Mouse (Mus musculus) spleen, adult 2 months (tissue): ENCODE data around the gene Mlip. TPM values are rescaled to one million over a fixed set of nuclear protein-coding genes. Genes with fewer than 3 reads are reported as not detected.

Experiments
- DNase-seq, 2 experiments: peaks; one replicate each; pipeline versions ENCODE4 v3.0.0 to v3.0.0-alpha.2; 2012 to 2021; ENCODE audit warnings: low spot score in 2 of 2, low read depth in 1 of 2
- H3K27ac ChIP-seq: fragments of 200-500 bp; 2 replicates; pipeline ENCODE4 v1.5.1; 2012; ENCODE audit warnings: low read length, inconsistent platforms; ENCODE audit not compliant: insufficient read depth
- H3K27me3 ChIP-seq: fragments of 200-500 bp; 2 replicates; pipeline ENCODE4 v1.6.1; 2012; ENCODE audit warnings: mild to moderate bottlenecking, moderate library complexity, low read length, inconsistent platforms; ENCODE audit not compliant: control insufficient read depth, insufficient read depth
- H3K36me3 ChIP-seq: fragments of 200-500 bp; 2 replicates; pipeline ENCODE4 v1.6.1; 2012; ENCODE audit warnings: mild to moderate bottlenecking, low read length, inconsistent platforms; ENCODE audit not compliant: control insufficient read depth, insufficient read depth
- H3K4me1 ChIP-seq: fragments of 200-500 bp; 2 replicates; pipeline ENCODE4 v1.6.1; 2011; ENCODE audit warnings: inconsistent platforms; ENCODE audit not compliant: control insufficient read depth, insufficient read depth, insufficient read length
- H3K4me3 ChIP-seq: fragments of 200-500 bp; 2 replicates; pipeline ENCODE4 v1.5.1; 2011; ENCODE audit warnings: mild to moderate bottlenecking, inconsistent platforms; ENCODE audit not compliant: insufficient read depth, insufficient read length; ENCODE audit errors: extremely low read depth
- CTCF ChIP-seq: fragments of 200-500 bp; IDR thresholded peaks from 2 replicates; pipeline ENCODE4 v1.5.1; 2011; ENCODE audit warnings: mild to moderate bottlenecking, inconsistent platforms; ENCODE audit not compliant: insufficient read depth, insufficient read length, insufficient replicate concordance; ENCODE audit errors: extremely low read depth
- POLR2A ChIP-seq: fragments of 200-500 bp; IDR thresholded peaks from 2 replicates; pipeline ENCODE4 v1.6.1; 2011; ENCODE audit warnings: low read depth, low read length, inconsistent platforms
- WGBS: fragments of 180-500 bp; shearing (Covaris S2); methylation state at CpG from one replicate; pipeline ENCODE4 v1.1.7; 2018; 5-methylcytosine and 5-hydroxymethylcytosine counted together
- polyA plus RNA-seq: library from polyadenylated mRNA; depleted of rRNA; stranded (reverse); fragments of >200 nt; gene quantifications from 2 replicates; pipeline ENCODE4 v1.2.3, GENCODE M21; 2012

Gene Mlip
- polyA plus RNA-seq, 1 experiment: not detected

- TF ChIP-seq POLR2A (no peak), CTCF (no peak)
- Histone ChIP-seq H3K36me3 (no peaks in the 10 kb centered on the region), H3K4me1 (no peaks in the 10 kb centered on the region), H3K27me3 (no peaks in the 10 kb centered on the region), H3K27ac (no peak overlapping the region), H3K4me3 (no peak overlapping the region)
- 64% methylated on average over 5 of the region's 5 CpGs for WGBS
- DNase-seq: no peak
These were observed 76.2 kb downstream of the Mlip start for GRCm38 (mm10) chr9:77276451-77277154.

- Histone ChIP-seq H3K27ac (no peak overlapping the region), H3K36me3 (no peaks in the 10 kb centered on the region), H3K4me3 (no peak overlapping the region), H3K4me1 (no peaks in the 10 kb centered on the region), H3K27me3 (no peaks in the 10 kb centered on the region)
- WGBS: 91% methylated on average over 4 of the region's 4 CpGs
- TF ChIP-seq POLR2A: no peak
- TF ChIP-seq CTCF: no peak
- DNase-seq: no peak
These were observed 80.0 kb downstream of the Mlip start for GRCm38 (mm10) chr9:77272727-77273126.

GRCm38 (mm10) chr9:77265268-77266017 is 87.3 kb downstream of the Mlip start:
- no peaks in the 10 kb centered on the region for H3K4me1 ChIP-seq
- H3K27ac ChIP-seq: no peak overlapping the region
- no peak for DNase-seq
- WGBS: 88% methylated on average over 4 of the region's 4 CpGs
- no peak overlapping the region for H3K4me3 ChIP-seq
- no peaks in the 10 kb centered on the region for H3K27me3 ChIP-seq
- H3K36me3 ChIP-seq: no peaks in the 10 kb centered on the region
- TF ChIP-seq POLR2A: no peak
- TF ChIP-seq CTCF: no peak

- Histone ChIP-seq H3K27ac (no peak overlapping the region), H3K36me3 (no peaks in the 10 kb centered on the region), H3K4me3 (no peak overlapping the region), H3K27me3 (no peaks in the 10 kb centered on the region), H3K4me1 (no peaks in the 10 kb centered on the region)
- 39% methylated on average over 4 of the region's 4 CpGs for WGBS
- TF ChIP-seq CTCF (no peak), POLR2A (no peak)
- no peak for DNase-seq
These were observed 93.7 kb downstream of the Mlip start for GRCm38 (mm10) chr9:77259052-77259451.

- H3K4me1 ChIP-seq: no peaks in the 10 kb centered on the region
- H3K36me3 ChIP-seq: no peaks in the 10 kb centered on the region
- H3K27me3 ChIP-seq: no peaks in the 10 kb centered on the region
- DNase-seq: no peak
- TF ChIP-seq CTCF (no peak), POLR2A (no peak)
- 88% methylated on average over 6 of the region's 6 CpGs for WGBS
- no peak overlapping the region for H3K4me3 ChIP-seq
- no peak overlapping the region for H3K27ac ChIP-seq
These were observed 94.5 kb downstream of the Mlip start for GRCm38 (mm10) chr9:77258265-77258664.

GRCm38 (mm10) chr9:77254514-77254913 is 98.3 kb downstream of the Mlip start:
- no peak for DNase-seq
- WGBS: 78% methylated on average over 3 of the region's 3 CpGs

GRCm38 (mm10) chr9:77252761-77253160 is 100.0 kb downstream of the Mlip start:
- Histone ChIP-seq H3K36me3 (no peaks in the 10 kb centered on the region), H3K27me3 (no peaks in the 10 kb centered on the region), H3K4me1 (no peaks in the 10 kb centered on the region), H3K4me3 (no peak overlapping the region), H3K27ac (no peak overlapping the region)
- no peak for DNase-seq
- no peak for TF ChIP-seq POLR2A
- TF ChIP-seq CTCF: no peak
- 86% methylated on average over 4 of the region's 4 CpGs for WGBS

More at GRCm38 (mm10) chr9:77254514-77254913, 98.3 kb downstream of the Mlip start:
- no peak overlapping the region for H3K4me3 ChIP-seq
- no peaks in the 10 kb centered on the region for H3K27me3 ChIP-seq
- H3K4me1 ChIP-seq: no peaks in the 10 kb centered on the region
- H3K36me3 ChIP-seq: no peaks in the 10 kb centered on the region
- no peak for TF ChIP-seq POLR2A
- TF ChIP-seq CTCF: no peak
- H3K27ac ChIP-seq: no peak overlapping the region
